Mouse (Mus musculus) hindbrain, postnatal 0 days (tissue): ENCODE data around the gene Ppp1r3c. TPM values are rescaled to one million over a fixed set of nuclear protein-coding genes. Genes with fewer than 3 reads are reported as not detected.

Experiments used
- ATAC-seq: fragments of 200-750 bp; cut with Nextera tagmentation; 2 replicates; pipeline ENCODE4 v1.8.0; 2017; ENCODE audit warnings: mild to moderate bottlenecking, moderate TSS enrichment, moderate library complexity
- DNase-seq: peaks from one replicate; pipeline ENCODE4 v3.0.0-alpha.2; 2015; ENCODE audit warnings: low spot score
- H3K27ac ChIP-seq: fragments of 300-500 bp; sonication (generic); 2 replicates; pipeline ENCODE4 v1.5.1; 2014; ENCODE audit warnings: mild to moderate bottlenecking
- H3K27me3 ChIP-seq: fragments of 300-500 bp; sonication (generic); 2 replicates; pipeline ENCODE4 v1.6.1; 2014; ENCODE audit warnings: low read length, mixed read lengths; ENCODE audit not compliant: insufficient read depth
- H3K36me3 ChIP-seq: fragments of 300-500 bp; sonication (generic); 2 replicates; pipeline ENCODE4 v1.6.1; 2014; ENCODE audit warnings: low read length, mixed read lengths; ENCODE audit not compliant: insufficient read depth
- H3K4me1 ChIP-seq: fragments of 300-500 bp; sonication (generic); 2 replicates; pipeline ENCODE4 v1.6.1; 2014; ENCODE audit warnings: antibody characterized with exemption, low read length, mixed read lengths; ENCODE audit not compliant: insufficient read depth
- H3K4me2 ChIP-seq: fragments of 300-500 bp; sonication (generic); 2 replicates; pipeline ENCODE4 v1.6.1; 2014; ENCODE audit warnings: low read depth, mild to moderate bottlenecking, low read length, moderate library complexity, mixed read lengths
- H3K4me3 ChIP-seq: fragments of 300-500 bp; sonication (generic); 2 replicates; pipeline ENCODE4 v1.5.1; 2014; ENCODE audit warnings: low read length
- H3K9ac ChIP-seq: fragments of 300-500 bp; sonication (generic); replicated peaks from 2 replicates; pipeline ENCODE4 v1.6.1; 2014; ENCODE audit warnings: mild to moderate bottlenecking, low read length, moderate library complexity, mixed read lengths
- H3K9me3 ChIP-seq: fragments of 300-500 bp; sonication (generic); 2 replicates; pipeline ENCODE4 v1.6.1; 2016; ENCODE audit warnings: low read length, mixed read lengths
- CTCF ChIP-seq: IDR thresholded peaks from 2 replicates; pipeline ENCODE4 v1.5.1; 2016; ENCODE audit warnings: antibody characterized with exemption, control low read depth, low read depth
- WGBS: fragments of 180-500 bp; shearing (Covaris S2); extraction: QIAGEN DNeasy Blood & Tissue Kit; methylation state at CpG from one replicate; pipeline ENCODE4 v1.1.7; 2014; 5-methylcytosine and 5-hydroxymethylcytosine counted together
- polyA plus RNA-seq: library from polyadenylated mRNA; unstranded; fragments of >200 nt; fragmentation: Nextera tagmentation; extraction: Ambion mirVana; gene quantifications from 2 replicates; pipeline ENCODE4 v1.2.1, GENCODE M21; 2015
- total RNA-seq: library from RNA; depleted of rRNA; stranded (reverse); fragments of >200 nt; gene quantifications from 2 replicates; pipeline ENCODE4 v1.2.3, GENCODE M21; 2014

Ppp1r3c gene
- total and polyA plus RNA-seq, 2 experiments from 2014 or later = 12.9 to 33.6 TPM

GRCm38 (mm10) chr19:36773716-36774459 lies 37.4 kb upstream of the Ppp1r3c start:
- TF ChIP-seq CTCF = no peak
- H3K9me3 ChIP-seq = no peaks in the 10 kb centered on the region
- 87% methylated on average over 8 of the region's 8 CpGs for WGBS

DNA sequence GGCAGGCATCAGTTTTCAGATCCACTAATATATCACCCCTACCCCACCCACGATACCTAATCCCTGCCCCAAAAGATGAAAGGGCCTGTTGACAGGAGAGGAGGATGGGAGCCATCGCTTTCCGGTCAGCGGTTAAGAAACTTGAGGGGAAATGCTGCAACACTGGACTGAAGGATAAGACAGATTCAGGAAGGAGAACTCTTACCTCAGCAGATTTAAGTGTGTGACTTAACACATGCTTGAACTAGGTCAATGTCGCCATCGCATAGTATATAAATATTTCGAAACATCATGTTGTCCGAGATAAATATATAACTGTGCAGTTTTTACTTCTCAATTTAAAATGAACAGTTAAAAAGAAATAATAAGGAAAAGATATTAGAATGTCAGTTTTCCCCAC lies 31.6 kb upstream of the Ppp1r3c start:
- WGBS = 91% methylated on average over 8 of the region's 8 CpGs
- ATAC-seq = no peak
- TF ChIP-seq CTCF = no peak

More at GRCm38 (mm10) chr19:36773716-36774459, 37.4 kb upstream of the Ppp1r3c start:
- Histone ChIP-seq H3K27ac (no peak overlapping the region), H3K36me3 (no peaks in the 10 kb centered on the region), H3K4me2 (no peak overlapping the region), H3K9ac (no peak overlapping the region), H3K4me1 (no peaks in the 10 kb centered on the region), H3K4me3 (no peak overlapping the region), H3K27me3 (no peaks in the 10 kb centered on the region)
- DNase-seq = no peak
- no peak for ATAC-seq

DNA sequence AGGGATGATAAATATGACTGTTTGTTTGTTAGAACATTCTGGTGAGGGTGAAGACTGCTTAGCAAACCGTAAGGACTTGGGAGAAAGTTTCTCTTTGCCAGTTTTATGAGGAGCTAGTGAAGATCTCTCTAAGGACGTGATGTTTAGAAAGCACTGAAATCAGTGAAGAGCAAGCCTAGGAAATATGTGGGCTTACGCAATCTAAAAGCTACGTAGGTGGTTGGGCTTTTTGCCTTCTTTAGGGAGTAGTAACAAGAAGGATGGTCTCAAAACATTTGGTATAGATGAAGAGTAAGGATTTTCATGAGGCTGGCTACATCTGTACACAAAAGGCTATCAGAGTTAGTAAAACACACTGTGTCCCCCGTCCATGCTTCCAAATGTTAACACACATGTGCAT lies 28.0 kb upstream of the Ppp1r3c start:
- Histone ChIP-seq H3K4me3 (no peak overlapping the region), H3K27me3 (no peaks in the 10 kb centered on the region), H3K9ac (no peak overlapping the region), H3K9me3 (no peaks in the 10 kb centered on the region), H3K36me3 (no peaks in the 10 kb centered on the region), H3K4me1 (no peaks in the 10 kb centered on the region), H3K4me2 (no peak overlapping the region), H3K27ac (no peak overlapping the region)
- DNase-seq (no peak), ATAC-seq (no peak)
- WGBS = 90% methylated on average over 5 of the region's 5 CpGs
- TF ChIP-seq CTCF = no peak

More for the DNA sequence above, 31.6 kb upstream of the Ppp1r3c start:
- H3K4me3 ChIP-seq = no peak overlapping the region
- no peaks in the 10 kb centered on the region for H3K27me3 ChIP-seq
- H3K36me3 ChIP-seq = no peaks in the 10 kb centered on the region
- H3K27ac ChIP-seq = no peak overlapping the region
- no peaks in the 10 kb centered on the region for H3K4me1 ChIP-seq
- no peak overlapping the region for H3K4me2 ChIP-seq
- no peak overlapping the region for H3K9ac ChIP-seq
- DNase-seq = no peak
- H3K9me3 ChIP-seq = no peaks in the 10 kb centered on the region

DNA sequence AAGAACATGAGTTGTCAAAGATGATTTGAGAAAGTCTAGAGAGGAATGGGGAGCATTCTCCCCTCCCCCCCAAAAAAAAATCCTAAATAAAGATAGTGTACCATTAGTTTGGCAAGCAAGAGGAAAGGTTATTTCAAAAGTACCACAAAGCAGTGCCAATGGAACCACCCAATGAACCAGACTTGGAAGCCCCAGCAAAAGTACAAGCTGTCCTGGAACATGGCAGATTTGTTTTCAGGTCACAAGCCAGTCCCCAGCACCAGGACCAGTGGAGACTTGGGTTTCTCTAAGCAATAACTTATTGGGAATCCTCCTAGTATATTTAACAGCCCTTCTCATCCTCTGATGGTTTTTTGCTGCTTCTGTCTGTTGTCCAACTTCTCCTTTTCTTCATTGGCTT lies 12.5 kb upstream of the Ppp1r3c start:
- DNase-seq = no peak
- no peak for TF ChIP-seq CTCF
- Histone ChIP-seq H3K27ac (no peak overlapping the region), H3K4me1 (no peaks in the 10 kb centered on the region), H3K9me3 (no peaks in the 10 kb centered on the region), H3K4me2 (no peak overlapping the region), H3K9ac (no peak overlapping the region), H3K27me3 (no peaks in the 10 kb centered on the region), H3K36me3 (no peaks in the 10 kb centered on the region), H3K4me3 (no peak overlapping the region)
- no peak for ATAC-seq

DNA sequence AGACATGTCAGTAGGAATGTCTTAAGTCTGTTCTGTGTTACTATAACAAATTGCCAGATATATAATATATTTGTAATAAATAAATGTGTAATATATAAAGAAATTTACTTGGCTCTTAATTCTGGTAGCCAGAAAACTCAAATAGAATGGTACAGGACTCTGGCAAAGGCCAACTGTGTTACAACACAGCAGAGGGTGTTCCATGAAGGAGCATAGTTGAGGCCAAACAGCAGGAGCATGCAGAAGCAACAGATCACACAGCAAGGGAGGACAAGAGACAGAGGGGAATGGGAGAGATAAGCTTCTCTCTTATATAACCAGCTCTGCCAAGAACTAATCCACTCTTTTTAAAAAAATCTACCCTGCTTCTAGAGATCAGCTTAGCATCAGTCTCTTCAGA lies 5.9 kb upstream of the Ppp1r3c start:
- H3K9me3 ChIP-seq = no peaks in the 10 kb centered on the region
- H3K4me2 ChIP-seq = no peak overlapping the region
- no peak for DNase-seq
- H3K27me3 ChIP-seq = no peaks in the 10 kb centered on the region
- no peak for ATAC-seq
- no peak overlapping the region for H3K27ac ChIP-seq
- no peak overlapping the region for H3K4me3 ChIP-seq
- no peaks in the 10 kb centered on the region for H3K4me1 ChIP-seq
- no peak for TF ChIP-seq CTCF
- H3K9ac ChIP-seq = no peak overlapping the region
- H3K36me3 ChIP-seq = no peaks in the 10 kb centered on the region

DNA sequence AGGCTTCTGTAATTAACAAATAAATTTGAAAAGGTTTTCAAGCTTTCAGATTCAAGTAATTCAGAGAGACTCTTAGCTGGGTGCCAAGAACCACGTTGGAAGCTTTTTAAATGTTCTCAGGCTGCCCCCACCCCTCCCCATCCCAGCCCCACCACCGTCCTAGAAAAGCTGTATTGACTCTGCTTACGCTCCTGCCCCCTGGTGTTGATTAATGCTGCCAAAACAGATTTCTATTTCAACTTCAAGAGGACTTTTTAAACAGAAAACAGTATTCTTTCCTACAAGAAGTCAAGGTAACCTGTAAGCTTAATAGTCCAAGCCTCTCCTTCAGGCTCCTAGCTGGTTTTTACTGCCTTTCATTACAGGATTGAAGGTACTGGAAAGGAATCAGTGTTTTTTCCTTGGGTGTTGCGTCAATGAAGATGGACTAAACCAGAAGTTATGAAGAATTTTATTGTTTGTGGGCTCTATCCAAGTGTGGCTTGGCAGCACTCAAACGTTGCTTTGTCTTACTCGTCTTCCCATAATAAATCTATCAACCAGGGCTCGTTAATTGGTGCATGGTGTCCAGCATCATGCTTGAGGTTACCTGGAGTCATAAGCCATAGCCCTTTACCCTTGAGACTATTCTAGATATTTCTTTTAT lies 3.2 kb upstream of the Ppp1r3c start:
- no peak overlapping the region for H3K4me3 ChIP-seq
- ATAC-seq = no peak
- no peak overlapping the region for H3K27ac ChIP-seq
- H3K4me2 ChIP-seq = no peak overlapping the region
- no peak overlapping the region for H3K9ac ChIP-seq
- H3K27me3 ChIP-seq = no peaks in the 10 kb centered on the region
- H3K4me1 ChIP-seq = no peaks in the 10 kb centered on the region
- TF ChIP-seq CTCF = peak; percentile 46
- no peaks in the 10 kb centered on the region for H3K36me3 ChIP-seq
- peak; percentile 50 for DNase-seq
- WGBS = 45% methylated on average over 7 of the region's 7 CpGs
- no peaks in the 10 kb centered on the region for H3K9me3 ChIP-seq

DNA sequence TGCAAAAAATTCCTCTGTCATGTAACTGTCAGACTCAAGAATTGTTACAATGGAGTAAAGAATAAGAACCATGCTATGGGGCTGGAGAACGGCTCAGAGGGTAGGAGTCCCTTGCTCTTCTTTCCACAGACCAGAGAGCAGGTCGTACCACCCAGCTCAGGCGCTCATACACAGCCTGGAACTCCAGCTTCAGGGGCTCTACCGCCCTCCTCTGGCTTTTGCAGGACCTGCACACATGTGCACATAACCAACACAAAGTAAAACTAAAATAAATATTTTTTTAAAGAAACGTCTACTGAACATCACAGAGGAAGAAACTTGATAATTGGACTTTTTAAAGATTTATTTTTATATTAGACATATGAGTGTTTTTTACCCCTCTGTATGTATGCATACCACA lies 1.6 kb upstream of the Ppp1r3c start:
- no peak overlapping the region for H3K4me2 ChIP-seq
- no peaks in the 10 kb centered on the region for H3K9me3 ChIP-seq
- no peaks in the 10 kb centered on the region for H3K36me3 ChIP-seq
- no peak overlapping the region for H3K4me3 ChIP-seq
- no peak for DNase-seq
- H3K4me1 ChIP-seq = no peaks in the 10 kb centered on the region
- TF ChIP-seq CTCF = 0 out of 2 replicates have a peak, but pooled peaks have one; percentile 11
- H3K9ac ChIP-seq = no peak overlapping the region
- WGBS = 87% methylated on average over 5 of the region's 5 CpGs
- ATAC-seq = no peak
- H3K27ac ChIP-seq = no peak overlapping the region
- H3K27me3 ChIP-seq = no peaks in the 10 kb centered on the region
